Mouse (Mus musculus): Measurements from ENCODE around the gene Mroh3. TPM values are rescaled to one million over a fixed set of nuclear protein-coding genes. Genes with fewer than 3 reads are reported as not detected.

The Mroh3 gene
- polyA plus RNA-seq, 1 experiment: not detected

GRCm38 (mm10) chr1:136141176-136141950 is 71.3 kb downstream of the Mroh3 start:
- Histone ChIP-seq H3K4me3 (replicated peaks; ENCODE audit: control insufficient read depth, low read depth, low read length) (no peak overlapping the region), H3K4me1 (ENCODE audit: control insufficient read depth, insufficient read depth, low read length) (peaks cover 13% of the 10 kb centered on the region), H3K27ac (ENCODE audit: control insufficient read depth, insufficient read depth, low read depth, low read length, poor library complexity) (no peak overlapping the region)
- no peak for TF ChIP-seq CTCF (IDR thresholded peaks at IDR 0.05; ENCODE audit: control insufficient read depth, insufficient read depth, low read length)
- 0 out of 2 replicates have a peak, but pooled peaks have one; percentile 19 for TF ChIP-seq POLR2A (IDR thresholded peaks at IDR 0.05; ENCODE audit: borderline replicate concordance, control insufficient read depth, low read depth, low read length)
- WGBS: 51% methylated on average over 11 of the region's 11 CpGs

- Histone ChIP-seq H3K4me1 (ENCODE audit: control insufficient read depth, insufficient read depth, low read length) (peaks cover 17% of the 10 kb centered on the region), H3K4me3 (replicated peaks; ENCODE audit: control insufficient read depth, low read depth, low read length) (peak overlapping the region; percentile 68), H3K27ac (ENCODE audit: control insufficient read depth, insufficient read depth, low read depth, low read length, poor library complexity) (peak overlapping the region; percentile 92)
- TF ChIP-seq POLR2A (IDR thresholded peaks at IDR 0.05; ENCODE audit: borderline replicate concordance, control insufficient read depth, low read depth, low read length): peak; percentile 78
- TF ChIP-seq CTCF (IDR thresholded peaks at IDR 0.05; ENCODE audit: control insufficient read depth, insufficient read depth, low read length): no peak
- 1% methylated on average over 32 of the region's 32 CpGs for WGBS
Observed at GRCm38 (mm10) chr1:136139990-136140640, 72.5 kb downstream of the Mroh3 start.

GRCm38 (mm10) chr1:136138191-136138830 is 74.3 kb downstream of the Mroh3 start:
- TF ChIP-seq POLR2A (IDR thresholded peaks at IDR 0.05; ENCODE audit: borderline replicate concordance, control insufficient read depth, low read depth, low read length) (no peak), CTCF (IDR thresholded peaks at IDR 0.05; ENCODE audit: control insufficient read depth, insufficient read depth, low read length) (no peak)
- H3K4me3 ChIP-seq (replicated peaks; ENCODE audit: control insufficient read depth, low read depth, low read length): no peak overlapping the region
- 33% methylated on average over 10 of the region's 10 CpGs for WGBS
- peaks cover 17% of the 10 kb centered on the region for H3K4me1 ChIP-seq (ENCODE audit: control insufficient read depth, insufficient read depth, low read length)
- peak overlapping the region; percentile 31; the same call in 1 of the 2 replicates for H3K27ac ChIP-seq (ENCODE audit: control insufficient read depth, insufficient read depth, low read depth, low read length, poor library complexity)

GRCm38 (mm10) chr1:136137575-136137974 is 75.1 kb downstream of the Mroh3 start:
- TF ChIP-seq POLR2A (IDR thresholded peaks at IDR 0.05; ENCODE audit: borderline replicate concordance, control insufficient read depth, low read depth, low read length) (no peak), CTCF (IDR thresholded peaks at IDR 0.05; ENCODE audit: control insufficient read depth, insufficient read depth, low read length) (no peak)
- Histone ChIP-seq H3K4me3 (replicated peaks; ENCODE audit: control insufficient read depth, low read depth, low read length) (no peak overlapping the region), H3K27ac (ENCODE audit: control insufficient read depth, insufficient read depth, low read depth, low read length, poor library complexity) (0 out of 2 replicates have a peak overlapping the region, but pooled peaks have one; percentile 36), H3K4me1 (ENCODE audit: control insufficient read depth, insufficient read depth, low read length) (peaks cover 18% of the 10 kb centered on the region)
- 6% methylated on average over 4 of the region's 4 CpGs for WGBS

GRCm38 (mm10) chr1:136137071-136137531 is 75.5 kb downstream of the Mroh3 start:
- H3K27ac ChIP-seq (ENCODE audit: control insufficient read depth, insufficient read depth, low read depth, low read length, poor library complexity): peak overlapping the region; percentile 74
- H3K4me1 ChIP-seq (ENCODE audit: control insufficient read depth, insufficient read depth, low read length): peaks cover 18% of the 10 kb centered on the region
- WGBS: 41% methylated on average over 7 of the region's 7 CpGs
- H3K4me3 ChIP-seq (replicated peaks; ENCODE audit: control insufficient read depth, low read depth, low read length): no peak overlapping the region
- TF ChIP-seq CTCF (IDR thresholded peaks at IDR 0.05; ENCODE audit: control insufficient read depth, insufficient read depth, low read length) (no peak), POLR2A (IDR thresholded peaks at IDR 0.05; ENCODE audit: borderline replicate concordance, control insufficient read depth, low read depth, low read length) (no peak)

- peaks cover 17% of the 10 kb centered on the region for H3K4me1 ChIP-seq (ENCODE audit: control insufficient read depth, insufficient read depth, low read length)
- H3K4me3 ChIP-seq (replicated peaks; ENCODE audit: control insufficient read depth, low read depth, low read length): no peak overlapping the region
- TF ChIP-seq CTCF (IDR thresholded peaks at IDR 0.05; ENCODE audit: control insufficient read depth, insufficient read depth, low read length) (no peak), POLR2A (IDR thresholded peaks at IDR 0.05; ENCODE audit: borderline replicate concordance, control insufficient read depth, low read depth, low read length) (no peak)
- peak overlapping the region; percentile 74 for H3K27ac ChIP-seq (ENCODE audit: control insufficient read depth, insufficient read depth, low read depth, low read length, poor library complexity)
- WGBS: 72% methylated on average over 4 of the region's 4 CpGs
Observed at GRCm38 (mm10) chr1:136136547-136136946, 76.1 kb downstream of the Mroh3 start.

- TF ChIP-seq CTCF (IDR thresholded peaks at IDR 0.05; ENCODE audit: control insufficient read depth, insufficient read depth, low read length) (no peak), POLR2A (IDR thresholded peaks at IDR 0.05; ENCODE audit: borderline replicate concordance, control insufficient read depth, low read depth, low read length) (no peak)
- 53% methylated on average over 6 of the region's 6 CpGs for WGBS
- Histone ChIP-seq H3K4me1 (ENCODE audit: control insufficient read depth, insufficient read depth, low read length) (peaks cover 15% of the 10 kb centered on the region), H3K27ac (ENCODE audit: control insufficient read depth, insufficient read depth, low read depth, low read length, poor library complexity) (peak overlapping the region; percentile 74), H3K4me3 (replicated peaks; ENCODE audit: control insufficient read depth, low read depth, low read length) (no peak overlapping the region)
Observed at GRCm38 (mm10) chr1:136135777-136136444, 76.7 kb downstream of the Mroh3 start.

All from bone marrow, adult 2 months (tissue).